Mouse (Mus musculus) liver, adult 2 months (tissue): Measurements from ENCODE around the gene Atad1.
"Not testable (repeated sequence)": the region's sequence is repeated elsewhere in the genome, so short reads cannot be mapped to it uniquely, and the experiment has no call there.

Source experiments
- CTCF ChIP-seq: fragments of 200-500 bp; IDR thresholded peaks from 2 replicates; pipeline ENCODE4 v1.5.1; 2011; ENCODE audit warnings: low read depth, low read length, control low read depth
- POLR2A ChIP-seq: fragments of 200-500 bp; IDR thresholded peaks from 2 replicates; pipeline ENCODE4 v1.6.1; 2011; ENCODE audit warnings: low read length, control low read depth; ENCODE audit not compliant: insufficient read depth; ENCODE audit errors: extremely low read depth

DNA sequence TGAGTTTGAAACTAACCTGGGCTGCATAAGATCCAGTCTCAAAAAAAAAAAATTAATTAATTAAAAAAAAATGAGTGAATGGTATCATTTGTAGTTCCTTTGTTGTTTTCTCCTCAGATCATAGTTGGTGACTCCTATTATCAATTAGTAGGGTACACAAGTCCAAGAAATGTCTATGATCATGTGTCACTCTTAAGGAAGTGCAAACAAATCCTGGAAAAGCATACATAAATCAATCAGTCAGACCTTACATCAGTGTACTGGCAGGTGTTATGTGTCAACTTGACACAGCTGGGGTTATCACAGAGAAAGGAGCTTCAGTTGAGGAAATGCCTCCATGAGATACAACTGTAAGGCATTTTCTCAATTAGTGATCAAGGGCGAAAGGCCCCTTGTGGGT is 71.8 kb downstream of the Atad1 start:
- TF ChIP-seq CTCF, POLR2A: not testable (repeated sequence)
